Mouse (Mus musculus) forebrain, embryonic 13.5 days (tissue): ENCODE results near the gene Iqck. TPM values are rescaled to one million over a fixed set of nuclear protein-coding genes. Genes with fewer than 3 reads are reported as not detected.

Experiments used
- ATAC-seq: fragments of 200-750 bp; cut with Nextera tagmentation; 2 replicates; pipeline ENCODE4 v1.8.0; 2017
- H3K27ac ChIP-seq: fragments of 300-500 bp; sonication (generic); 2 replicates; pipeline ENCODE4 v1.5.1; 2015; ENCODE audit warnings: inconsistent platforms, mild to moderate bottlenecking, moderate library complexity
- H3K27me3 ChIP-seq: fragments of 300-500 bp; sonication (generic); 2 replicates; pipeline ENCODE4 v1.6.1; 2015; ENCODE audit warnings: mild to moderate bottlenecking, inconsistent platforms
- H3K36me3 ChIP-seq: fragments of 300-500 bp; sonication (generic); 2 replicates; pipeline ENCODE4 v1.6.1; 2015; ENCODE audit warnings: mild to moderate bottlenecking, inconsistent platforms; ENCODE audit not compliant: poor library complexity, severe bottlenecking
- H3K4me1 ChIP-seq: fragments of 300-500 bp; sonication (generic); 2 replicates; pipeline ENCODE4 v1.6.1; 2015; ENCODE audit warnings: inconsistent platforms
- H3K4me2 ChIP-seq: fragments of 300-500 bp; sonication (generic); 2 replicates; pipeline ENCODE4 v1.6.1; 2015; ENCODE audit warnings: inconsistent platforms, mild to moderate bottlenecking, moderate library complexity
- H3K4me3 ChIP-seq: fragments of 300-500 bp; sonication (generic); 2 replicates; pipeline ENCODE4 v1.5.1; 2015; ENCODE audit warnings: mild to moderate bottlenecking, inconsistent platforms
- H3K9ac ChIP-seq: fragments of 300-500 bp; sonication (generic); 2 replicates; pipeline ENCODE4 v1.6.1; 2015; ENCODE audit warnings: mild to moderate bottlenecking, inconsistent platforms
- H3K9me3 ChIP-seq: fragments of 300-500 bp; sonication (generic); replicated peaks from 2 replicates; pipeline ENCODE4 v1.6.1; 2016; ENCODE audit warnings: inconsistent platforms
- WGBS: fragments of 180-500 bp; shearing (Covaris S2); methylation state at CpG from one replicate; pipeline ENCODE4 v1.1.7; 2015; 5-methylcytosine and 5-hydroxymethylcytosine counted together
- polyA plus RNA-seq: library from polyadenylated mRNA; unstranded; fragments of >200 nt; fragmentation: Nextera tagmentation; extraction: Ambion mirVana; gene quantifications from 2 replicates; pipeline ENCODE4 v1.2.1, GENCODE M21; 2015

The Iqck gene
- polyA plus RNA-seq, 1 experiment from 2014 or later = 3.1 TPM

DNA sequence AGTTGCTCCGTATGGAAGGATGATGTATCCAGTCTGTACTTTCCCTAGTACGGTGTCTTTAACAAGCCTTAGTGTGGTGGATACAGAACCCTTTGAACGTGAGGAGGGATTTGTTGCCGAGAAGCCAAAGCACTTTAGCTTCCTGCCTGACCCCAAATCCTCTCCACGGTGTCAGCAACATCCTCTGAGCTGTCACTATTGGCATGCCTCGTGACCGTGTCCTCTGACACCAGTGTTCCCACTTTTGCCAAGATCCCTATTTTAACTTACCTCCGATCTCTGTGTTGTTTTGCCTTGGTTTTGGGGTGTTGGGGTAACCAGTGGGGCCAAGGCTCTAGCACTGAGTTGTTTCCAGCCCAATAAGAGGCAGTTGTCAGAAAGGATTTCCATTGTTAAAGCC, 115.9 kb downstream of the Iqck start:
- no peak for ATAC-seq

DNA sequence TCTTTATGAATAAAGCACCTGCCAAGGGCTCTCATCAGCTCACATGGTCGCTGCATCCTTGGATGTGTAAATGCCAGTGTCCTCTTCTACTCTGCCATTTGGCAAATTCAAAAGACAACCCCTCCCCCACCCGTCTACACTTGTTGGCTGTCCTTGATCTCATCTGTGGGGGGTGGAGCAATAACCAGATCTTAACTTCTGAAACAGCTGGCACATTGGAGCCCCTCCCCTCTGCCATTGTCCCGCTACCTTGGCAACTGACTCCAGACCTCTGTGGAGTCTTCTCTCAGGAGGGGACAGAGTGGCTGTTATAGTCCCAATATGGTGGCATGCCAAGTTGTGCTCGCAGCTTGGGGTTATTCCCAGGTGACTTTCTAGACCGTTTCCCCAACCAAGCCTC, 116.8 kb downstream of the Iqck start:
- Histone ChIP-seq H3K36me3 (peaks cover 54% of the 10 kb centered on the region), H3K4me3 (no peak overlapping the region), H3K9ac (no peak overlapping the region), H3K4me1 (peaks cover 25% of the 10 kb centered on the region), H3K4me2 (no peak overlapping the region), H3K27ac (peak overlapping the region; percentile 6; the same call in 1 of the 2 replicates), H3K9me3 (no peaks in the 10 kb centered on the region), H3K27me3 (no peaks in the 10 kb centered on the region)
- WGBS = 60% methylated on average over 5 of the region's 5 CpGs
- peak; percentile 12; the same call in 1 of the 2 replicates for ATAC-seq

More for the DNA sequence above, 115.9 kb downstream of the Iqck start:
- H3K4me1 ChIP-seq = peaks cover 17% of the 10 kb centered on the region
- H3K27ac ChIP-seq = no peak overlapping the region
- no peak overlapping the region for H3K4me2 ChIP-seq
- no peak overlapping the region for H3K4me3 ChIP-seq
- H3K27me3 ChIP-seq = no peaks in the 10 kb centered on the region
- no peaks in the 10 kb centered on the region for H3K9me3 ChIP-seq
- H3K36me3 ChIP-seq = peaks cover 54% of the 10 kb centered on the region
- H3K9ac ChIP-seq = no peak overlapping the region
- WGBS = 90% methylated on average over 8 of the region's 8 CpGs

DNA sequence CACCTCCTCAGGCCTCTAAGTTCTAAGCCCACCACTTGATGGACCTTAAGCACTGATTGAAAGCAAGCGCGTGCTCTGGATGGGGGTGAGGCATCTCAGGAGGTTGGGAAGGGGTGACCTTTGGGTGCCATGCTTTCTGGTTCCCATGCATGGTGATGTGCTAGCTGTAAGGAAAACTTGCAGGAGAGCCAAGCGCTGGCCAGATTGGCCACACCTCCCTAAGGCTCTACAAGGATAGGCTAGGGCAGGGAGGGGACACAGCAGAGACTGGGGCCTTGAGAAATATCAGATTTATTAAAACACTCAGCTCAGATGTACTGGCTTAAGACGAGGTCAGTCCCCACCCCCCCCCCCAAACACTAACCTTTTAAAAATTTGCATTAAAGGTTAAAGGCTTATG, 117.8 kb downstream of the Iqck start:
- peaks cover 34% of the 10 kb centered on the region for H3K4me1 ChIP-seq
- no peak overlapping the region for H3K27ac ChIP-seq
- 90% methylated on average over 4 of the region's 4 CpGs for WGBS

DNA sequence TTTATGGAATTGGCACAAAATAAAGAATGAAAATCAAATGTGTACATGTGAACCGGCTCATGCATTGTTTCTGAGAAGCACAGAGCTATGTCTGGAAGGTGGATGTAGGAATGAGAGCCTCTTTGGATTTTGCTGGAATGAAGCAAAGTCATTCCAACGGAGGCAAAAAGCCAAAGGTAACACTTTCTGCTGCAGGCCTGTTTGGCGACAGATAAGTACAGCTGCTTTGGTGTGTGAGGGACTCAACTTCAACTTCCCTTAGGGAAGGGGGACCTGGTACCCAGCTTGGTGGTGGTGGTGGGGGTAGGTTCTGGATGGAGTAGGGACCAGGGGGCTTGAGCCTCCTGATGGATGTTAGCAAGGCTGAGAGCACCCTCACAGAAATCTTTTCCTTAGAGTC, 120.3 kb downstream of the Iqck start:
- H3K4me3 ChIP-seq = peak overlapping the region; percentile 15; the same call in 1 of the 2 replicates
- whole genome bisulfite sequencing = 93% methylated on average over 3 of the region's 3 CpGs
- peaks cover 45% of the 10 kb centered on the region for H3K4me1 ChIP-seq
- peak overlapping the region; percentile 42 for H3K4me2 ChIP-seq
- no peaks in the 10 kb centered on the region for H3K27me3 ChIP-seq
- H3K9ac ChIP-seq = peak overlapping the region; percentile 43; the same call in 1 of the 2 replicates
- H3K9me3 ChIP-seq = no peaks in the 10 kb centered on the region
- peak overlapping the region; percentile 52; the same call in 1 of the 2 replicates for H3K27ac ChIP-seq
- H3K36me3 ChIP-seq = peaks cover 70% of the 10 kb centered on the region
- ATAC-seq = no peak

More for the DNA sequence above, 117.8 kb downstream of the Iqck start:
- no peaks in the 10 kb centered on the region for H3K9me3 ChIP-seq
- H3K4me2 ChIP-seq = no peak overlapping the region
- no peak overlapping the region for H3K4me3 ChIP-seq
- ATAC-seq = no peak
- H3K9ac ChIP-seq = no peak overlapping the region
- peaks cover 61% of the 10 kb centered on the region for H3K36me3 ChIP-seq
- no peaks in the 10 kb centered on the region for H3K27me3 ChIP-seq

DNA sequence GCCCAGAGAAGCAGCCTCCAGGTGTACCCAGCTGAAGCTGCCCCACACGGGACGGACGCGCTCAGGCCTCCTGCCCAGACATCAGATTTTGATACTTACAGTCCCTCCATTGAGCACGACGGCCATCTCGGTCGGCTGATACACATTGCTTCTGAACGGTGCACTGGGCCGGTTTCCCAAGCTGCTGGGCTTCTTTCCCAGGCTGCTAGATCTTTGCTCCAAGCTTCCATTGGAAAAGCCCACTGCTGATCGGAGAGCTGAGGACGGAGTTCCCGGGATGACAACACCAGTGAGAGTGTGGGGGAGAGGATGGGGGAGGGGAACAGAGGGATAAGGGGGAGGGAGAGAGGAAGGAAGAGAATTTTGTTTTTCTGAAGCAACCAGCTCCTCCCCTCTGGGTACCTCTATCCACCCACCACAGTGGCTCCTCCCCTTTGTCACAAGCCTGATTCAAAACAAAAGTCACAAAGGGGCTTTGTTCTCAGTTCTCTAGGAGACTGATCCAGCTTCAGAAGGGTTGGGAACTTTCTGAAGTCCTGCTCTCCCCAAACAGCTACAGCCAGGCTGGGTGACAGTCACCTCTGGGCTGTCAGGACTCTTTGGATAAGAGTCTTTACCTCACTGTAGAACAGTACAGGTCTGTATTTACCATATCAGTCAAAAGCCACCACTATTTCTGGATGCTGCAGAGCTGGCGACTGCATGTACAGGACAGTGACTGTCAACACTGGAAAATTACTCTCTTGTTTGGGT, 121.0 kb downstream of the Iqck start:
- Histone ChIP-seq H3K4me1 (peaks cover 45% of the 10 kb centered on the region), H3K27me3 (no peaks in the 10 kb centered on the region), H3K9me3 (no peaks in the 10 kb centered on the region), H3K4me2 (peak overlapping the region; percentile 42), H3K4me3 (peak overlapping the region; percentile 15), H3K27ac (peak overlapping the region; percentile 52), H3K9ac (peak overlapping the region; percentile 43; the same call in 1 of the 2 replicates), H3K36me3 (peaks cover 73% of the 10 kb centered on the region)
- peak; percentile 67 for ATAC-seq
- 24% methylated on average over 14 of the region's 14 CpGs for WGBS

DNA sequence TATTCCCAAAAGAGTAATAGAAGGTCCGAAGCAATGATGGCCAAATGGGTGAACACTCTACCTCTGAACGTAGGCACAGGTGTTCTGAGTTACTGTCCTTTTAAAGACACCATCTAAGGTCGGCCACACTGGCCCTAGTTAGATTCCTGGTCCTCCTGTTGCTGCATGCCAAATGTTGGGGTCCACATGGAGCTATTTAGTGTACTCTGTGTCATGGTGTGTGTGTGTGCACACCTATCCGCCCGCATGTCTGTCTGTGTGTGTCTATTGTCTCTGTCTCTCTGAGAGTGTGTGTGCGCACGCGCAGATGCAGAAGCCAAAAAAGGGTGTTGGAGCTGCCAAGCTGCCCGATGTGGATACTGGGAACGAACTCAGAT, 121.6 kb downstream of the Iqck start:
- 75% methylated on average over 10 of the region's 10 CpGs for WGBS
- peaks cover 76% of the 10 kb centered on the region for H3K36me3 ChIP-seq
- peak overlapping the region; percentile 42; the same call in 1 of the 2 replicates for H3K4me2 ChIP-seq

DNA sequence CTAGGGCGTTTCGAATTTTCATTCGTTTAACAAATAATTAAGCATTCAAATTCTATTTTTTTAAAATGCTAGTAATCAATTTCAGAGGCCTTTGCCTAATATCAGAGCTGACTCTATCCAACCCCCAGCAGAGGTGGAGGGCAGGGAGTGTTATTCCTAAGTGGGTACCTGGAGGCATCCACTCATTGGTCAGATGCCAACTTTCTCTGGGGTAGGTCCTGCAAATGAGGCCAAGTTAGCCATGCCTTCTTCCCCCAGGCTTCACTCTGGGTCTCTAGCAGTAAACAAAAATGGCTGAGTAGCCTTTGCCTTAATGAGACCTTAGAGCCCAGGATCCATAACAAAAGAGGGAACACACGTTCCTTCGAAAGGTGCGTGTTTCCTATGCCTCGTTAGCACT, 123.6 kb downstream of the Iqck start:
- no peak for ATAC-seq
- Histone ChIP-seq H3K27ac (peak overlapping the region; percentile 44; the same call in 1 of the 2 replicates), H3K4me2 (no peak overlapping the region), H3K9ac (no peak overlapping the region), H3K4me3 (no peak overlapping the region), H3K4me1 (peaks cover 41% of the 10 kb centered on the region), H3K36me3 (peaks cover 78% of the 10 kb centered on the region), H3K27me3 (no peaks in the 10 kb centered on the region), H3K9me3 (no peaks in the 10 kb centered on the region)
- 68% methylated on average over 7 of the region's 7 CpGs for WGBS

More for the DNA sequence above, 121.6 kb downstream of the Iqck start:
- H3K4me1 ChIP-seq = peaks cover 45% of the 10 kb centered on the region
- peak overlapping the region; percentile 52 for H3K27ac ChIP-seq
- H3K4me3 ChIP-seq = no peak overlapping the region
- H3K27me3 ChIP-seq = no peaks in the 10 kb centered on the region
- no peak overlapping the region for H3K9ac ChIP-seq
- no peaks in the 10 kb centered on the region for H3K9me3 ChIP-seq
- no peak; the same call in 1 of the 2 replicates for ATAC-seq

DNA sequence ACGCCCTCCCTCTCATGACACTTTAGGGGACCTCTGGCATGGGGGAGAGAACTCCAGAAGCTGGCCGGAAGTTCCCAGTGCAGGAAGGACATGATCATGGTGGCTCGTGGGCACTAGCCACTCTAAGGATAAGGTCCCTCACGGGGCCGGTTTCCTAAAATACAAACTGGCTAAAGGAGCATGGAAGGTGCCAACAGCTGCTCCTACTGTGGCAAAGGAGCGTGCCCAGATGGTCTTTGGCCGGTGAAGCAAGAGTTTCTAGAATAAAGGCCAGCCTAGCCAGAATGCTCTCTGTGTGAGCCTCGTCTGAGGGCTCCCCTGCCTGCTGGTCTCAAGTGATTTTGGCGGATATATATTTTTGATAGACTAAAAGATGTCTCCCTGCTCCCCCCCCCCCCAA, 124.2 kb downstream of the Iqck start:
- H3K9ac ChIP-seq = no peak overlapping the region
- no peaks in the 10 kb centered on the region for H3K9me3 ChIP-seq
- no peak for ATAC-seq
- H3K27me3 ChIP-seq = no peaks in the 10 kb centered on the region
- peaks cover 75% of the 10 kb centered on the region for H3K36me3 ChIP-seq
- 75% methylated on average over 9 of the region's 9 CpGs for WGBS
- peaks cover 43% of the 10 kb centered on the region for H3K4me1 ChIP-seq
- H3K4me3 ChIP-seq = no peak overlapping the region
- H3K27ac ChIP-seq = peak overlapping the region; percentile 44
- H3K4me2 ChIP-seq = no peak overlapping the region

DNA sequence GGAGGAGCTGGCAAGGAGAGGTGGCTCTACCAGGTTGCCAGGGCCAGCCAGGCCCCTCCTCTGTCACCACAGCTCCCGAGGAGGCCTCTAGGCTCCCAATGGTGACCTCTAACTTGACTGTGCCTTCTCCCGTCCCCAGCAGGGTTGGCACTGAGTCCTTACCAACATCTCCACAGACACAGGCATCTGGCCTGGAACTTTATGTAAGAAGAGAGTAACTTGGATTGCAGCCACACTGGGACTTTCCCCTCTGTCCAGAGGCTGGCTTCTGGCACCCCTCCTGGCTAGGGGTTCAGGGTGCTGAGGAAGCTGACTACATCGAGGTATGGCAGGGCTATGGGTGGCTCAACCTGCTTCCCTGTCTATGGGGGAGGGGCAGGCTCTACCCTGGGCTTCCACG, 125.8 kb downstream of the Iqck start:
- no peak overlapping the region for H3K27ac ChIP-seq
- ATAC-seq = no peak
- H3K4me1 ChIP-seq = peaks cover 47% of the 10 kb centered on the region
- no peak overlapping the region for H3K4me3 ChIP-seq
- H3K27me3 ChIP-seq = no peaks in the 10 kb centered on the region
- 74% methylated on average over 4 of the region's 4 CpGs for WGBS
- H3K9me3 ChIP-seq = no peaks in the 10 kb centered on the region
- H3K36me3 ChIP-seq = peaks cover 59% of the 10 kb centered on the region
- H3K9ac ChIP-seq = peak overlapping the region; percentile 16; the same call in 1 of the 2 replicates
- H3K4me2 ChIP-seq = no peak overlapping the region

DNA sequence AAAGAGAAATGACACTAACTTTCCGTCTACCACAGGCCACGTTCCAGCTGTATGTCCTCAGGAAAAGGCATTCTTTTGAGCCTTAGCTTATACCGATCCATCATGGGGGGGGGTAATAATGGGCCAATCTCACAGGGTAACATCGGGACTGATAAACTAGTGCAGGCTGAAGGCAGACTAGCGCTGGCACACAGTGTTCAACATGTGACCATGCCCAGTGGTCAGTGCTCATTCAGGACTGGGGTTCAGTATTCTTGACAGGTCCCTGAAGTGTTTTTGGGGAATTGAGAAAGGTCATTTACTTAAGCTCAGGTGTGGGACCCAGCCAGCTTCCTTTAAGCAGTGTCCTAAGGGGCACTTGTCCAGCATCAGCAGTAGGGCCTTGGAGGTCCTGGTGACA, 126.3 kb downstream of the Iqck start:
- WGBS = 95% methylated on average over 5 of the region's 5 CpGs
- H3K4me3 ChIP-seq = no peak overlapping the region
- no peaks in the 10 kb centered on the region for H3K9me3 ChIP-seq
- ATAC-seq = no peak
- no peak overlapping the region for H3K4me2 ChIP-seq
- H3K9ac ChIP-seq = no peak overlapping the region
- peaks cover 58% of the 10 kb centered on the region for H3K36me3 ChIP-seq
- no peaks in the 10 kb centered on the region for H3K27me3 ChIP-seq
- no peak overlapping the region for H3K27ac ChIP-seq
- peaks cover 44% of the 10 kb centered on the region for H3K4me1 ChIP-seq

DNA sequence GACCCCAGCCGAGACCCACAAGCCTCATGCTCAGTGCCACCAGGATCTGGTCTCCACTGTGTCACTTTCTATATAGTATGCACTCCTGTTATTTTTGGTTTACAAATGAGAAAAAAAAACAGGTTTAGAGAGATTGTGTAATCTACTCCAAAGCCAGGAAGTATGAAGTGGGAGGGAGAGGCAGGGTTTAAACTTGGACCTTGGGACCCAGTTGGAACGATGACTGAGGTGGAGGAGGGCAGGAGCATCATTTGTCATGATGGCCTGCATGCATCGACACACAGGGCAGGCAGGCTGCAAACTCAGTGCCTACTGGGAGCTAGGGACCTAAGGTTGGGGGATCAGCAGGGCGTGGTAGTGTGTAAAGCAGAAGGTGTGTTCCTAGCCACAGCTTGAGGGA, 127.0 kb downstream of the Iqck start:
- H3K4me3 ChIP-seq = no peak overlapping the region
- WGBS = 88% methylated on average over 4 of the region's 4 CpGs
- H3K9me3 ChIP-seq = no peaks in the 10 kb centered on the region
- H3K9ac ChIP-seq = no peak overlapping the region
- no peak overlapping the region for H3K27ac ChIP-seq
- H3K27me3 ChIP-seq = no peaks in the 10 kb centered on the region
- H3K4me1 ChIP-seq = peaks cover 40% of the 10 kb centered on the region
- ATAC-seq = no peak
- peaks cover 58% of the 10 kb centered on the region for H3K36me3 ChIP-seq
- H3K4me2 ChIP-seq = no peak overlapping the region

DNA sequence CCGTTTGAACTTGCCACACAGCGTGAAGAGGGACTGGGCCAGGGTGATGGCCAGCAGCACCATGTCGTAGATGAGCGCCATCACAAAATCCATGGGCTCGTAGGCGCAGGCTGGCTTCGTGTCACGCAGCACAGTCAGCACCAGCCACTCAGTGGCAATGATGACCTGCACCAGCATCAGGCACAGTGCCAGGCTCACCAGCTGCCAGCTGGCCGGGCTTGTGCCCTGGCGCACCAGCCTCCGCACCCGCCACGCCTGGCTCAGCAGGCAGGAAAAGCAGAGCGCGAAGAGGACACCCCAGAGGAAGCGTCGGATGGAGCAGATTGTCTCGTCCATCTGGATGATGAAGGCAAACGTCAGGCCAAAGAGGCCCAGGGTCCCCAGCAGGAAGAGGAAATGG, 128.4 kb downstream of the Iqck start:
- Histone ChIP-seq H3K27me3 (no peaks in the 10 kb centered on the region), H3K9me3 (no peaks in the 10 kb centered on the region), H3K4me2 (no peak overlapping the region), H3K27ac (peak overlapping the region; percentile 14), H3K9ac (no peak overlapping the region), H3K4me3 (no peak overlapping the region), H3K4me1 (peaks cover 34% of the 10 kb centered on the region), H3K36me3 (peaks cover 49% of the 10 kb centered on the region)
- 87% methylated on average over 19 of the region's 19 CpGs for WGBS
- peak; percentile 31; the same call in 1 of the 2 replicates for ATAC-seq
